Mouse (Mus musculus) gastrocnemius, adult 2 months (tissue): ENCODE results near the gene Shh. TPM values are rescaled to one million over a fixed set of nuclear protein-coding genes. Genes with fewer than 3 reads are reported as not detected.

ENCODE experiments used
- DNase-seq: peaks from one replicate; pipeline ENCODE4 v3.0.0; 2022
- H3K27ac ChIP-seq: fragments of 200-600 bp; 2 replicates; pipeline ENCODE4 v1.8.1; 2022; ENCODE audit warnings: mild to moderate bottlenecking
- H3K4me3 ChIP-seq: fragments of 200-600 bp; 2 replicates; pipeline ENCODE4 v1.8.1; 2022; ENCODE audit warnings: mild to moderate bottlenecking, moderate library complexity
- CTCF ChIP-seq: fragments of 200-600 bp; IDR thresholded peaks from 2 replicates; pipeline ENCODE4 v1.8.1; 2022; ENCODE audit warnings: antibody characterized with exemption, mild to moderate bottlenecking, moderate library complexity
- intact Hi-C: fragments of 180-260 bp; cut with DNase I; formaldehyde crosslinking; loops from one replicate; pipeline ENCODE4 v1.15.1; 2025
- total RNA-seq, 2 experiments: library from RNA; stranded (reverse); gene quantifications; 2 replicates each; pipeline ENCODE4 v1.2.3; 2021

Shh gene
- total RNA-seq, 2 experiments from 2014 or later = not detected

- TF ChIP-seq CTCF = no peak
- peak; percentile 35 for DNase-seq
- intact Hi-C loops = no loop called here
- H3K27ac ChIP-seq = no peak overlapping the region
- no peak overlapping the region for H3K4me3 ChIP-seq
Observed at GRCm38 (mm10) chr5:28412006-28412685, 54.9 kb downstream of the Shh start.

Other genes starting within 250 kb of the Shh start
- not detected for gene Cnpy1, start 221.4 kb downstream of the Shh start, total RNA-seq
- gene Rbm33, start 150.1 kb downstream of the Shh start, total RNA-seq = 10 to 100 TPM; 42.6 to 43.1 TPM